Mouse (Mus musculus) heart, embryonic 14.5 days (tissue): ENCODE data around the gene Golph3l. TPM values are rescaled to one million over a fixed set of nuclear protein-coding genes. Genes with fewer than 3 reads are reported as not detected.
A peak's percentile ranks its signal among the peaks of the same experiment; 100 is the strongest.

Experiments
- ATAC-seq: fragments of 200-750 bp; cut with Nextera tagmentation; 2 replicates; pipeline ENCODE4 v1.8.0; 2017; ENCODE audit warnings: low read depth, moderate TSS enrichment; ENCODE audit not compliant: insufficient number of reproducible peaks, insufficient read depth, low FRiP score
- H3K27ac ChIP-seq, 2 experiments: fragments of 200-500 bp in 1 of 2; fragments of 300-500 bp in 1 of 2; sonication (generic) in 1 of 2; replicated peaks in 1 of 2; 2 replicates each; pipeline ENCODE4 v1.5.1; 2012 to 2014; ENCODE audit warnings: low read depth in 2 of 2, low read length in 2 of 2, control low read depth in 1 of 2, mild to moderate bottlenecking in 1 of 2, mixed read lengths in 1 of 2; ENCODE audit not compliant: control insufficient read depth in 1 of 2, insufficient read depth in 1 of 2
- H3K27me3 ChIP-seq: fragments of 300-500 bp; sonication (generic); 2 replicates; pipeline ENCODE4 v1.6.1; 2014; ENCODE audit warnings: mild to moderate bottlenecking, low read length, control low read depth; ENCODE audit not compliant: control insufficient read depth, insufficient read depth
- H3K36me3 ChIP-seq: fragments of 300-500 bp; sonication (generic); 2 replicates; pipeline ENCODE4 v1.6.1; 2014; ENCODE audit warnings: mild to moderate bottlenecking, control low read depth, low read length, mixed read lengths; ENCODE audit not compliant: control insufficient read depth, insufficient read depth
- H3K4me1 ChIP-seq, 2 experiments: fragments of 200-500 bp in 1 of 2; fragments of 300-500 bp in 1 of 2; sonication (generic) in 1 of 2; 2 replicates each; pipeline ENCODE4 v1.6.1; 2012 to 2014; ENCODE audit warnings: low read length in 2 of 2, control low read depth in 1 of 2, mixed read lengths in 1 of 2; ENCODE audit not compliant: control insufficient read depth in 2 of 2, insufficient read depth in 2 of 2
- H3K4me2 ChIP-seq: fragments of 300-500 bp; sonication (generic); 2 replicates; pipeline ENCODE4 v1.6.1; 2014; ENCODE audit warnings: mild to moderate bottlenecking, low read length
- H3K4me3 ChIP-seq, 2 experiments: fragments of 200-500 bp in 1 of 2; fragments of 300-500 bp in 1 of 2; sonication (generic) in 1 of 2; 2 replicates each; pipeline ENCODE4 v1.5.1; 2012 to 2014; ENCODE audit warnings: low read length in 2 of 2, mild to moderate bottlenecking in 2 of 2, control low read depth in 1 of 2, low read depth in 1 of 2, moderate library complexity in 1 of 2; ENCODE audit not compliant: control insufficient read depth in 1 of 2, insufficient read depth in 1 of 2
- H3K9ac ChIP-seq: fragments of 300-500 bp; sonication (generic); 2 replicates; pipeline ENCODE4 v1.6.1; 2014; ENCODE audit warnings: mild to moderate bottlenecking, low read length
- H3K9me3 ChIP-seq: fragments of 300-500 bp; sonication (generic); 2 replicates; pipeline ENCODE4 v1.6.1; 2016; ENCODE audit warnings: low read length, control low read depth; ENCODE audit not compliant: control insufficient read depth
- WGBS: fragments of 180-500 bp; shearing (Covaris S2); extraction: QIAGEN DNeasy Blood & Tissue Kit; methylation state at CpG from one replicate; pipeline ENCODE4 v1.1.7; 2014; 5-methylcytosine and 5-hydroxymethylcytosine counted together
- polyA plus RNA-seq: library from polyadenylated mRNA; unstranded; fragments of >200 nt; fragmentation: Nextera tagmentation; extraction: Ambion mirVana; gene quantifications from 2 replicates; pipeline ENCODE4 v1.2.1, GENCODE M21; 2014

Gene Golph3l
- polyA plus RNA-seq, 1 experiment from 2014 or later, result 26.9 TPM

- Histone ChIP-seq H3K9ac (peak overlapping the region; percentile 100), H3K4me2 (peak overlapping the region; percentile 78), H3K4me1 (peaks cover 7 to 25% of the 10 kb centered on the region in 2 experiments), H3K27ac (peak overlapping the region in 1 of 2 experiments; percentile 99; a peak in 1 of 4 replicates), H3K36me3 (peaks cover 28% of the 10 kb centered on the region), H3K9me3 (no peaks in the 10 kb centered on the region), H3K4me3 (peak overlapping the region in 1 of 2 experiments; percentile 94; a peak in 3 of 4 replicates), H3K27me3 (no peaks in the 10 kb centered on the region)
- WGBS, result 86% methylated on average over 3 of the region's 3 CpGs
- ATAC-seq, result no peak
Measured at GRCm38 (mm10) chr3:95657711-95658110, 69.0 kb downstream of the Golph3l start.

GRCm38 (mm10) chr3:95658236-95658867 lies 69.6 kb downstream of the Golph3l start, which contains the start of gene Mcl1:
Mcl1 (plus strand) TSS chr3:95658788.
- peak within 1 kb of the TSS; percentile 97 for H3K4me2 ChIP-seq
- H3K27me3 ChIP-seq, result no peaks in the 10 kb centered on the region
- peak within 1 kb of the TSS; percentile 93 to 99 for H3K27ac ChIP-seq
- peak within 1 kb of the TSS; percentile 60 to 94 for H3K4me3 ChIP-seq
- under 1% methylated on average over 43 of the region's 43 CpGs for WGBS
- H3K4me1 ChIP-seq, result peaks cover 10 to 31% of the 10 kb centered on the region in 2 experiments
- H3K9me3 ChIP-seq, result no peaks in the 10 kb centered on the region
- peaks cover 35% of the 10 kb centered on the region for H3K36me3 ChIP-seq
- peak within 1 kb of the TSS; percentile 100 for H3K9ac ChIP-seq
- ATAC-seq, result peak; percentile 93

- Histone ChIP-seq H3K36me3 (peaks cover 42% of the 10 kb centered on the region), H3K9me3 (no peaks in the 10 kb centered on the region), H3K4me1 (peaks cover 8 to 32% of the 10 kb centered on the region in 2 experiments), H3K27ac (peak overlapping the region; percentile 93 to 99), H3K27me3 (no peaks in the 10 kb centered on the region), H3K4me2 (peak overlapping the region; percentile 97), H3K4me3 (peak overlapping the region; percentile 60 to 94), H3K9ac (peak overlapping the region; percentile 100)
- peak; percentile 51 for ATAC-seq
- under 1% methylated on average over 99 of the region's 113 CpGs for whole genome bisulfite sequencing
Measured at GRCm38 (mm10) chr3:95658868-95659712, 70.4 kb downstream of the Golph3l start.

DNA sequence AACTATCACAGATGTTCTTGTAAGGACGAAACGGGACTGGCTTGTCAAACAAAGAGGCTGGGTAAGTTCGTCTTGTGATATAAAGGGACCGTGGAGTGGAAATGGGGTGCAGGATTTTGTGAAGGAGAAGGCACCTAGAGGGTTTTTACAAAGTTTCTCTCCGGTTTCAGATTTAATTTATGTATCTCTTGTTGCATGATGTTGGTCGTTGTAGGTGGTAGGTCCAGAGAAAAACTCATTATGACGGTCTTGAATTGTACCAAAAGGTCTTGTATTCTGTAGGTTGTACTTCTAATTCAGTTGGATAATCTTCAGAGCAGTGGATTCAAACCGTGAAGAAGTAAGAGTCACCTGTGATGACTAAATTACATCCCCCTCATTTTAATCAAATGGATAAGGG lies 71.2 kb downstream of the Golph3l start:
- H3K4me2 ChIP-seq, result peak overlapping the region; percentile 97
- ATAC-seq, result no peak
- peaks cover 51% of the 10 kb centered on the region for H3K36me3 ChIP-seq
- H3K9ac ChIP-seq, result peak overlapping the region; percentile 100
- H3K4me3 ChIP-seq, result peak overlapping the region; percentile 60 to 94
- H3K9me3 ChIP-seq, result no peaks in the 10 kb centered on the region
- under 1% methylated on average over 8 of the region's 8 CpGs for WGBS
- peaks cover 16 to 41% of the 10 kb centered on the region in 2 experiments for H3K4me1 ChIP-seq
- H3K27ac ChIP-seq, result peak overlapping the region; percentile 93 to 99
- no peaks in the 10 kb centered on the region for H3K27me3 ChIP-seq

- Histone ChIP-seq H3K36me3 (peaks cover 57% of the 10 kb centered on the region), H3K27ac (peak overlapping the region; percentile 54 to 99), H3K9me3 (no peaks in the 10 kb centered on the region), H3K4me1 (peaks cover 20 to 50% of the 10 kb centered on the region in 2 experiments), H3K27me3 (no peaks in the 10 kb centered on the region), H3K9ac (peak overlapping the region; percentile 100), H3K4me2 (peak overlapping the region; percentile 97), H3K4me3 (peak overlapping the region; percentile 60 to 94; a peak in 3 of 4 replicates)
- no peak for ATAC-seq
- 7% methylated on average over 2 of the region's 2 CpGs for WGBS
Measured at GRCm38 (mm10) chr3:95660788-95661478, 72.2 kb downstream of the Golph3l start.

GRCm38 (mm10) chr3:95661945-95662715 lies 73.4 kb downstream of the Golph3l start:
- H3K9ac ChIP-seq, result peak overlapping the region; percentile 100
- ATAC-seq, result no peak
- H3K4me1 ChIP-seq, result peaks cover 28 to 62% of the 10 kb centered on the region in 2 experiments
- no peaks in the 10 kb centered on the region for H3K27me3 ChIP-seq
- H3K36me3 ChIP-seq, result peaks cover 57% of the 10 kb centered on the region
- H3K4me3 ChIP-seq, result peak overlapping the region; percentile 8 to 94; a peak in 3 of 4 replicates
- no peaks in the 10 kb centered on the region for H3K9me3 ChIP-seq
- 10% methylated on average over 7 of the region's 7 CpGs for WGBS
- peak overlapping the region; percentile 97 for H3K4me2 ChIP-seq
- H3K27ac ChIP-seq, result peak overlapping the region; percentile 57 to 94
